Mouse (Mus musculus) spleen, adult 2 months (tissue): Measurements from ENCODE around the gene Numb.

Experiments
- CTCF ChIP-seq: fragments of 200-500 bp; IDR thresholded peaks from 2 replicates; pipeline ENCODE4 v1.5.1; 2011; ENCODE audit warnings: mild to moderate bottlenecking, inconsistent platforms; ENCODE audit not compliant: insufficient read depth, insufficient read length, insufficient replicate concordance; ENCODE audit errors: extremely low read depth
- POLR2A ChIP-seq: fragments of 200-500 bp; IDR thresholded peaks from 2 replicates; pipeline ENCODE4 v1.6.1; 2011; ENCODE audit warnings: low read depth, low read length, inconsistent platforms

DNA sequence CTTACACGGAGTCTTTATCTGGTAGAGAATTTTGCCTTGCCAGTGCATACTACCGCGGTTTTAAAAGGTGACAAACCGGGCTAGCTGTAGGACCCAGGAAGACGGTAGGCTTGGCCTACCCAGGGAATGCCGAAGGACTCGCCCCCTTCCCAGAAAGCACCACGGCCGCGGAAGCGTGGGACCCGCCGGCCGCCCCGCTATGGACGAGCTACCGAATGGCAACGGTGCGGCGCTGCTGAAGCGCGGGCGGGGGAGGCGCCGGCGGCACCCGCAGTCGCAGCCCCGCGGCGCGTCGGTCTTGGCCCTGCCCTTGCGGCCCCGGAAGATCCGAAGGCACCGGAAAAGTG, 28.7 kb upstream of the Numb start, which contains the start of gene Riox1:
- TF ChIP-seq POLR2A, result no peak
- TF ChIP-seq CTCF, result no peak
